Mouse (Mus musculus) cerebellum, adult 2 months (tissue): ENCODE results near the gene Klhdc1.

Source experiments
- CTCF ChIP-seq: fragments of 200-500 bp; IDR thresholded peaks from 2 replicates; pipeline ENCODE4 v1.5.1; 2011; ENCODE audit warnings: low read depth, mild to moderate bottlenecking, control low read depth, low read length, moderate library complexity, borderline replicate concordance; ENCODE audit not compliant: insufficient read depth
- POLR2A ChIP-seq: fragments of 200-500 bp; IDR thresholded peaks from 2 replicates; pipeline ENCODE4 v1.6.1; 2011; ENCODE audit warnings: low read length, control low read depth, borderline replicate concordance; ENCODE audit not compliant: insufficient read depth

GRCm38 (mm10) chr12:69306333-69306732 lies 65.4 kb downstream of the Klhdc1 start:
- TF ChIP-seq CTCF: no peak
- TF ChIP-seq POLR2A: no peak
